Mouse (Mus musculus) small intestine, adult 2 months (tissue): Measurements from ENCODE around the gene Mrps6. TPM values are rescaled to one million over a fixed set of nuclear protein-coding genes. Genes with fewer than 3 reads are reported as not detected.

ENCODE experiments used
- H3K27ac ChIP-seq: fragments of 200-500 bp; 2 replicates; pipeline ENCODE4 v1.5.1; 2012; ENCODE audit warnings: low read depth, low read length, control low read depth, inconsistent platforms; ENCODE audit not compliant: insufficient read depth
- H3K27me3 ChIP-seq: fragments of 200-500 bp; 2 replicates; pipeline ENCODE4 v1.6.1; 2012; ENCODE audit warnings: mild to moderate bottlenecking, moderate library complexity, low read length, inconsistent platforms; ENCODE audit not compliant: control insufficient read depth, insufficient read depth
- H3K36me3 ChIP-seq: fragments of 200-500 bp; 2 replicates; pipeline ENCODE4 v1.6.1; 2012; ENCODE audit warnings: mild to moderate bottlenecking, low read length, control low read depth, inconsistent platforms; ENCODE audit not compliant: control insufficient read depth, insufficient read depth
- H3K4me1 ChIP-seq: fragments of 200-500 bp; 2 replicates; pipeline ENCODE4 v1.6.1; 2012; ENCODE audit warnings: low read length, inconsistent platforms, mixed read lengths; ENCODE audit not compliant: control insufficient read depth, insufficient read depth, insufficient read length
- H3K4me3 ChIP-seq: fragments of 200-500 bp; 2 replicates; pipeline ENCODE4 v1.5.1; 2012; ENCODE audit warnings: low read depth, mild to moderate bottlenecking, control low read depth, inconsistent platforms, low read length, moderate library complexity
- CTCF ChIP-seq: fragments of 200-500 bp; IDR thresholded peaks from 2 replicates; pipeline ENCODE4 v1.5.1; 2012; ENCODE audit warnings: low read depth, mild to moderate bottlenecking, control low read depth, inconsistent platforms, low read length, moderate library complexity, mixed read lengths; ENCODE audit not compliant: insufficient replicate concordance, insufficient read length; ENCODE audit errors: extremely low read depth
- POLR2A ChIP-seq: fragments of 200-500 bp; IDR thresholded peaks from 2 replicates; pipeline ENCODE4 v1.6.1; 2012; ENCODE audit warnings: low read depth, mild to moderate bottlenecking, control low read depth, inconsistent platforms, low read length, moderate library complexity
- WGBS: fragments of 180-500 bp; shearing (Covaris S2); methylation state at CpG from one replicate; pipeline ENCODE4 v1.1.7; 2018; 5-methylcytosine and 5-hydroxymethylcytosine counted together
- polyA plus RNA-seq: library from polyadenylated mRNA; depleted of rRNA; stranded (reverse); fragments of >200 nt; gene quantifications from 2 replicates; pipeline ENCODE4 v1.2.3, GENCODE M21; 2012

Mrps6 gene
- polyA plus RNA-seq, 1 experiment: 6.9 TPM

GRCm38 (mm10) chr16:92107346-92107745, 49.3 kb downstream of the Mrps6 start:
- no peak overlapping the region for H3K27ac ChIP-seq
- no peaks in the 10 kb centered on the region for H3K27me3 ChIP-seq
- TF ChIP-seq POLR2A: no peak
- no peak for TF ChIP-seq CTCF
- H3K4me1 ChIP-seq: peaks cover 2% of the 10 kb centered on the region; the same call in 1 of the 2 replicates
- WGBS: 89% methylated on average over 5 of the region's 5 CpGs
- H3K36me3 ChIP-seq: peaks cover 3% of the 10 kb centered on the region; the same call in 1 of the 2 replicates
- H3K4me3 ChIP-seq: no peak overlapping the region

GRCm38 (mm10) chr16:92114706-92115241, 56.7 kb downstream of the Mrps6 start:
- no peak for TF ChIP-seq CTCF
- no peak for TF ChIP-seq POLR2A
- Histone ChIP-seq H3K36me3 (peaks cover 6% of the 10 kb centered on the region; the same call in 1 of the 2 replicates), H3K4me3 (no peak overlapping the region), H3K27me3 (no peaks in the 10 kb centered on the region), H3K4me1 (peaks cover 2% of the 10 kb centered on the region; the same call in 1 of the 2 replicates), H3K27ac (no peak overlapping the region)
- WGBS: 87% methylated on average over 5 of the region's 5 CpGs

- no peak for TF ChIP-seq POLR2A
- no peak for TF ChIP-seq CTCF
- no peaks in the 10 kb centered on the region; the same call in 1 of the 2 replicates for H3K4me1 ChIP-seq
- H3K36me3 ChIP-seq: peaks cover 6% of the 10 kb centered on the region; the same call in 1 of the 2 replicates
- no peak overlapping the region for H3K27ac ChIP-seq
- H3K27me3 ChIP-seq: no peaks in the 10 kb centered on the region
- H3K4me3 ChIP-seq: no peak overlapping the region
- WGBS: 46% methylated on average over 20 of the region's 20 CpGs
These were observed 57.7 kb downstream of the Mrps6 start for GRCm38 (mm10) chr16:92115611-92116421.

DNA sequence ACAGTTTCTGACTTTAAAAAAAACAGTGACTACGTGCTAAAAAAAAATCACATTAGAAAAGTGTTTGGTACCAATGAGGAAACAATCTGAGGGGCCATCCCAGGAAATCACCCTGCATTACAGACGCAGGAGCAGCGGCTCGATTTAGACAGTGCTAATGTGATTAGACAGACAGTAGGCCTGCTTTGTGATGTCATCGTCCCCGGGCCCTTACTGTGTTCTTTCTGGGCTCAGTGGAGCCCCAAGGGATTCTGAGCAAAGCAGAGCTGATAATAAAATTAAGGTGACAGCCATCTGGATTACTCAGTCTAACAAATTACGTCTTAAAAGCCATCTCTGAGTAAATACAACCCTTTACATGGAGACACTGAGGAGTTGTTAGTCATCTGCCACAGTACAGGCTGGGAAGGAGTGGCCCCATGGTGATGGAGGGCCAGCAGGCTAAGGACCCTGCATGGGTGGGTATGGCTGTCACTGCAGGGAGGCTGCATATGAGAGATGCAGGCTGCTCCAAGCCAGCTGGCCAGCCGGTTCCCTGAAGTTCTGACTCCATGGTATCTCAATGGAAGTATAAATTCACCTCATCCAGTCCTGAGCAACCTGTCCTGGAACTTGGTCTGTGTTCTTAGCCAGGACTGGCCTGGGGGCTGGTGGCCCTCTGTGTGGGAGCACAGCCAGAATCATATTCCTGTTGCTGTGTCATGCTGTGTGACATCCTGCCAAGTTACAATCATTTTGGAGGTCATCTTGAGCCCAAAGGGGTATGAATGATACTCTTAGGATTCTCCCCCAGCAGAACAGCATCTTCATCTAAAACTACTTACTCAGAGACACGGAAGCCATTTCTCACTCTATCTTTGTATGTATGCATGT, 59.5 kb downstream of the Mrps6 start:
- Histone ChIP-seq H3K27me3 (no peaks in the 10 kb centered on the region), H3K36me3 (0 out of 2 replicates have a peak, but pooled peaks cover under 1% of the 10 kb centered on the region), H3K4me1 (no peaks in the 10 kb centered on the region; the same call in 1 of the 2 replicates), H3K4me3 (no peak overlapping the region), H3K27ac (no peak overlapping the region)
- 88% methylated on average over 9 of the region's 9 CpGs for WGBS
- no peak for TF ChIP-seq POLR2A
- no peak for TF ChIP-seq CTCF

DNA sequence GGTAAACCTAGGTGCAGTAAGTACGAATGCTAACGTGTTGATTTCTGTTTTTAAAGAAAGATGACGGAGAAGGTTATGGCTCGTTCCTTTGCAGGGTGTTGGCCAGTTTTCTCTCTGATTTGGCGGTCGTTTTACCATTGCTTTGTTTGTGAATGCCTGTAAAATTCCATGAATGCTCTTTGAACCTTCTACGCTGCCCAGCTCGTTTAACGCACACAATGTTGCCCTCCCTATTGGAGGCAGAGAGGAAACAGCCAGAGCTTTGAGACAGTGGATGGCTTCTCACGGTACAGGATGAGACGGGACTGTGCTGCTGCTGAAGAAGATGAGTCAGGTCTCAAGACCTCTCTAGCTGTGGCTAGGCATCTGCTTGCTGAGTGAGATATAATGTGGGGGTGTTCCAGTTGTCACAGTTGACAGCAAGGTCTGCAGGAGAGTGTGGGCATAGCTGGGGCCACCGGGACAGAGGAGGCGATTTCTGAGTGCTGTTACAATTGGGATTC, 61.0 kb downstream of the Mrps6 start:
- TF ChIP-seq POLR2A: no peak
- no peak for TF ChIP-seq CTCF
- Histone ChIP-seq H3K36me3 (no peaks in the 10 kb centered on the region), H3K27ac (no peak overlapping the region), H3K4me3 (no peak overlapping the region), H3K27me3 (no peaks in the 10 kb centered on the region), H3K4me1 (no peaks in the 10 kb centered on the region; the same call in 1 of the 2 replicates)
- WGBS: 41% methylated on average over 13 of the region's 13 CpGs

GRCm38 (mm10) chr16:92120899-92121531, 62.9 kb downstream of the Mrps6 start:
- Histone ChIP-seq H3K27me3 (no peaks in the 10 kb centered on the region), H3K4me3 (no peak overlapping the region), H3K27ac (no peak overlapping the region), H3K4me1 (no peaks in the 10 kb centered on the region; the same call in 1 of the 2 replicates), H3K36me3 (no peaks in the 10 kb centered on the region)
- TF ChIP-seq CTCF (no peak), POLR2A (no peak)
- WGBS: 86% methylated on average over 17 of the region's 17 CpGs
